Comparison of ENCODE assay signal across 16 mouse cellular contexts in genomic region chr8:78342151-78342550, GRCm38 (mm10).
"Had no signal": no experiment of that assay in that cellular context is flagged by ENCODE, and none has a peak within 500 bp of the region (broad histone marks: within the 10 kb centered on the region; RNA-seq: fewer than 3 reads in every experiment).

No protein-coding gene starts in this region.

- H3K4me2 ChIP-seq: liver, embryonic 12.5 days; lung, embryonic 14.5 days; neural tube, embryonic 12.5 days had no signal

- H3K4me3 ChIP-seq: liver, embryonic 12.5 days; megakaryocyte, embryonic 14.5 days; neural tube, embryonic 12.5 days had no signal

- H3K27ac ChIP-seq: liver, embryonic 12.5 days; liver, embryonic 14.5 days; macrophage; neural tube, embryonic 12.5 days had no signal

- H3K36me3 ChIP-seq: liver, embryonic 12.5 days; neural tube, embryonic 12.5 days had no signal

- H3K27me3 ChIP-seq: liver, embryonic 12.5 days; megakaryocyte, embryonic 14.5 days; neural tube, embryonic 12.5 days had no signal

- ATAC-seq: liver, embryonic 12.5 days; midbrain, embryonic 16.5 days had no signal

- H3K4me1 ChIP-seq: liver, embryonic 12.5 days; megakaryocyte, embryonic 14.5 days had no signal

- H3K9me3 ChIP-seq: liver, embryonic 12.5 days; neural tube, embryonic 12.5 days had no signal

- H3K9ac ChIP-seq: liver, embryonic 12.5 days; liver, embryonic 14.5 days; lung, embryonic 14.5 days; neural tube, embryonic 12.5 days had no signal

- DNase-seq: lung, adult 18-20 months; lung, embryonic 14.5 days; lung, postnatal 10 days; lung, postnatal 36 days; right cerebral cortex, postnatal 14 days; right cerebral cortex, postnatal 4 days; spleen, adult 18-20 months; thymus, adult 18-20 months; thymus, postnatal 14 days; thymus, postnatal 36 days had no signal
